Comparison of ENCODE assay signal across 8 mouse cellular contexts in the genomic region with DNA sequence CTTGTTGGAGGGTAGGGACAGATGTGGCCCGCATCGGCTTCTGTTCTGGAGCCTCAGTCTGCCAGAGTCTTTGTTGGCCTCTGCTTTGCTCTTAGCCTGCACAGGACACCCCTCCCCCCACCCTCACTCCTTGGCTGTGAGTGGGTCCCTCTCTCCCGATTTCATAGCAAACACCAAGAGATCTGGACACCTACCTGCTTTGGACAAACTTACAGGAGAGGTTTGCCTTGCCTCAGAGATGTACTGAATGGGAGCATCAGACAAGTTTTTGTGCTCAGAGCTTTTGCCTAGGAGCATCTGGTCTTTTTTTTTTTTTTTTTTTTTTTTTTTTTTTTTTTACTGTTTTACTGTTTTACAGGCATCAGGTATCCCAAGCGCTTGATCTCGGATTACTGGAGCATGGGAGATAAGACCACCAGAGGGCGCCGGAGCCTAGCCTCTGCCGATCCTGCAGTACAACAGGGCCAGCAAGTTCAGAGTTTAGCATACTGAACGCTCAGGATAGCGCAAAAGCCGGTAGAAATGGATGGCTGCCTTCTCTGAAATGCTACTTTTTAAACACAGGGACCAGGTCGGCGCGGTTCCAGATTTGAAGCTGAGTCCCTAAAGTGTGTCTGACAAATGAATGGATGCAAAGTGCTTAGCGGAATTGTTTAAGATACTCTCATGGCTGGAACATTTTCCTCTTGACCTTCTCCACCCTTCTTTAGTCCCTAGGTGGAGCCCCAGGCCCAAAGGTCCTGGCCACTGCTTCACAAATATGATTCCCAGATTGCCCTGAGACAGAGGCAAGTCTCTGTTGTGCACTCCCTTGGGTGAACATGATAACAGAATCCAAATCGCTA. TPM values are rescaled to one million over a fixed set of nuclear protein-coding genes. Genes with fewer than 3 reads are reported as not detected.
DNase-seq lines count a peak whose midpoint lies in the region; ATAC-seq lines count a peak whose summit lies in the region.

No protein-coding gene starts in this region.

- peaks cover 53% of the 10 kb centered on the region for H3K27me3 ChIP-seq in hindbrain, embryonic 12.5 days
- H3K27me3 ChIP-seq in lung, embryonic 16.5 days (ENCODE audit: control insufficient read depth, insufficient read depth, low read depth, low read length), result peaks cover 30% of the 10 kb centered on the region

- H3K4me3 ChIP-seq in hindbrain, embryonic 12.5 days, result no peak overlapping the region
- peak overlapping the region; percentile 19 for H3K4me3 ChIP-seq in lung, embryonic 16.5 days (ENCODE audit: low read length)

- H3K27ac ChIP-seq in hindbrain, embryonic 12.5 days, result no peak overlapping the region
- H3K27ac ChIP-seq in lung, embryonic 16.5 days (ENCODE audit: low read length), result no peak overlapping the region

- peak overlapping the region; percentile 94 for H3K4me2 ChIP-seq in hindbrain, embryonic 12.5 days (replicated peaks)
- peak overlapping the region; percentile 32; the same call in 1 of the 2 replicates for H3K4me2 ChIP-seq in lung, embryonic 16.5 days (ENCODE audit: low read depth, low read length)

- H3K9ac ChIP-seq in hindbrain, embryonic 12.5 days, result no peak overlapping the region
- H3K9ac ChIP-seq in lung, embryonic 16.5 days (ENCODE audit: low read length), result no peak overlapping the region

- ATAC-seq in hindbrain, embryonic 12.5 days (ENCODE audit: low FRiP score), result peak; percentile 81
- ATAC-seq in lung, embryonic 16.5 days (ENCODE audit: low read depth), result peak; percentile 70

- H3K36me3 ChIP-seq in hindbrain, embryonic 12.5 days, result no peaks in the 10 kb centered on the region
- H3K36me3 ChIP-seq in lung, embryonic 16.5 days (ENCODE audit: control insufficient read depth, insufficient read depth, low read length), result no peaks in the 10 kb centered on the region

- H3K9me3 ChIP-seq in hindbrain, embryonic 12.5 days (replicated peaks), result no peaks in the 10 kb centered on the region
- H3K9me3 ChIP-seq in lung, embryonic 16.5 days (ENCODE audit: control insufficient read depth, low read length), result no peaks in the 10 kb centered on the region

- 2% methylated on average over 16 of the region's 16 CpGs for WGBS in hindbrain, embryonic 12.5 days
- WGBS in lung, embryonic 16.5 days, result 3% methylated on average over 16 of the region's 16 CpGs

- H3K4me1 ChIP-seq in hindbrain, embryonic 12.5 days, result peaks cover 27% of the 10 kb centered on the region
- peaks cover 19% of the 10 kb centered on the region for H3K4me1 ChIP-seq in lung, embryonic 16.5 days (replicated peaks; ENCODE audit: control insufficient read depth, insufficient read depth, low read length)

- DNase-seq in NIH3T3 (ENCODE audit: low read depth), result peak; percentile 93
- peak; percentile 74 for DNase-seq in cerebellum, adult 9-11 months
- DNase-seq in frontal cortex, postnatal 14 days (ENCODE audit: low spot score in 2 of 2), result peak; percentile 76 to 88
- DNase-seq in layer of hippocampus, postnatal 10 days (ENCODE audit: low spot score in 2 of 2), result peak; percentile 89 to 92
- DNase-seq in retina, embryonic 14.5 days (ENCODE audit: low spot score), result peak; percentile 94
- DNase-seq in urinary bladder, postnatal 25 days (ENCODE audit: low spot score), result peak; percentile 82

RNA-seq across cellular contexts. Expression of gene Cxcl12, which starts 1.5 kb away (rescaled TPM):
- polyA plus RNA-seq in hindbrain, embryonic 12.5 days (2016; fragmentation: Nextera tagmentation; extraction: Ambion mirVana), result 79.3 and 91.9 TPM in 2 replicates
- 10 to 100 TPM; 40.2 to 41.2 TPM for total RNA-seq in layer of hippocampus, postnatal 10 days (2021)
- 106 and 113 TPM in 2 replicates for polyA plus RNA-seq in lung, embryonic 16.5 days (2015; fragmentation: Nextera tagmentation; extraction: Ambion mirVana)
